Comparison of ENCODE assay signal across 8 mouse cellular contexts in the genomic region with DNA sequence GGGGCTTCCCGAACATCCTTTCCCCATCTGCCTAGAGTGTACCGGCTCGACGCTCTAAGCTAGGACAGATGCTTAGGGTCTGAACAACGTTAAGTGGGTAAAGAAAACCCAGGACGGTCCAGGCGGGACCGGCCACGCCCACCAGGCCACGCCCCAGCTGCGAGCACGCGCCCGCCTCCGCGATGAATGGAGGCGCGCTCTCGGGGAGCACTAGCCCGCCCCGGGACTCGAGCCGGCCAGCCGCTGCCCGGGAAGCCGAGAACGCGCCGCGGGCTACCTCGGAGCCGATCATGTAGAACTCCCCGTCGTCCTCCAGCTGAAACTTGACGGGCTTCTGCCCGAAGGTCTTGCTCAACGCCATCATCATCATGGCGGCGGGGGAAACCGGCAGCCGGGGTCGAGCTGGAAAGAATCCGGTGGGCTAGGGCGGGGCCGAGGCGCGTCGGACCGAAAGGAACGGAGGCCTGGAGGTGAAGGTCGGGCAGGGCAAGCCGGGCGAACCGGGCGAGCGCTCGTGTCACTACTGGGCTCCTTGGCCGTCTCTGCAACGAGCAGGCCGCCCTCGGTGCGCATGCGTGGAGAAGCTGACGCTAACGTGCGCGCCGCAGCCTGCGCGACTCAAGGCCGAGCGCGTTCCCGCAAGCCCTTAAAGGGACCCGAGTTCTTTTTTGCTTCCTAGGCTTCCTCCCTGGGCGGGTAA. TPM values are rescaled to one million over a fixed set of nuclear protein-coding genes. Genes with fewer than 3 reads are reported as not detected.
DNase-seq lines count a peak whose midpoint lies in the region; ATAC-seq and TF ChIP-seq lines count a peak whose summit lies in the region.

A gene (minus strand): TSS at position 592 of the 700 bp plus-strand sequence.

- peak within 1 kb of the TSS; percentile 81 for H3K4me2 ChIP-seq in heart, embryonic 12.5 days
- H3K4me2 ChIP-seq in liver, embryonic 12.5 days = peak within 1 kb of the TSS; percentile 96
- peak within 1 kb of the TSS; percentile 79 for H3K4me2 ChIP-seq in stomach, embryonic 15.5 days

- peak within 1 kb of the TSS; percentile 84 for H3ac ChIP-seq in C2C12 (ENCODE audit: control insufficient read depth, insufficient read length, low read depth)

- peaks cover 50% of the 10 kb centered on the region for H3K79me3 ChIP-seq in C2C12 (ENCODE audit: low read depth)

- H3K27ac ChIP-seq in heart, embryonic 12.5 days (ENCODE audit: poor library complexity, severe bottlenecking) = peak within 1 kb of the TSS; percentile 95
- H3K27ac ChIP-seq in liver, embryonic 12.5 days = peak within 1 kb of the TSS; percentile 92
- H3K27ac ChIP-seq in stomach, embryonic 15.5 days = peak within 1 kb of the TSS; percentile 94

- H3K9me3 ChIP-seq in heart, embryonic 12.5 days (replicated peaks) = no peaks in the 10 kb centered on the region
- no peaks in the 10 kb centered on the region for H3K9me3 ChIP-seq in liver, embryonic 12.5 days (replicated peaks)
- no peaks in the 10 kb centered on the region for H3K9me3 ChIP-seq in stomach, embryonic 15.5 days

- H3K79me2 ChIP-seq in C2C12 (ENCODE audit: control insufficient read depth, insufficient read depth) = peaks cover 64% of the 10 kb centered on the region

- peak; percentile 88 for ATAC-seq in erythroid progenitor cell, adult 5-6 weeks (replicated peaks; ENCODE audit: low FRiP score, poor library complexity, severe bottlenecking)
- peak; percentile 91 for ATAC-seq in heart, embryonic 12.5 days (ENCODE audit: insufficient number of reproducible peaks, low FRiP score)
- peak; percentile 89 for ATAC-seq in liver, embryonic 12.5 days
- ATAC-seq in stomach, embryonic 15.5 days (ENCODE audit: insufficient read depth, low FRiP score, low read depth) = peak; percentile 90

- WGBS in heart, embryonic 12.5 days = under 1% methylated on average over 75 of the region's 76 CpGs
- WGBS in liver, embryonic 12.5 days (ENCODE audit: insufficient replicate concordance) = under 1% methylated on average over 76 of the region's 76 CpGs
- under 1% methylated on average over 74 of the region's 76 CpGs for WGBS in stomach, embryonic 15.5 days

- H3K4me1 ChIP-seq in heart, embryonic 12.5 days (replicated peaks) = peaks cover 42% of the 10 kb centered on the region
- peaks cover 48% of the 10 kb centered on the region for H3K4me1 ChIP-seq in liver, embryonic 12.5 days
- peaks cover 20% of the 10 kb centered on the region; the same call in 1 of the 2 replicates for H3K4me1 ChIP-seq in stomach, embryonic 15.5 days

- peaks cover 64% of the 10 kb centered on the region for H3K36me3 ChIP-seq in C2C12 (ENCODE audit: control insufficient read depth, insufficient read depth)
- peaks cover 43% of the 10 kb centered on the region for H3K36me3 ChIP-seq in heart, embryonic 12.5 days
- H3K36me3 ChIP-seq in liver, embryonic 12.5 days = peaks cover 42% of the 10 kb centered on the region
- peaks cover 10% of the 10 kb centered on the region for H3K36me3 ChIP-seq in stomach, embryonic 15.5 days

- DNase-seq in brain, embryonic 18.5 days (ENCODE audit: low read depth, low spot score) = peak; percentile 90
- peak; percentile 98 for DNase-seq in kidney, postnatal 10 days
- DNase-seq in natural killer cell, adult 2 months (ENCODE audit: low spot score in 2 of 2) = peak; percentile 87 to 90

- no peaks in the 10 kb centered on the region for H3K27me3 ChIP-seq in C2C12 (ENCODE audit: control insufficient read depth, insufficient read depth, insufficient read length)
- H3K27me3 ChIP-seq in heart, embryonic 12.5 days (replicated peaks) = peaks cover 7% of the 10 kb centered on the region
- H3K27me3 ChIP-seq in liver, embryonic 12.5 days (replicated peaks) = peaks cover 11% of the 10 kb centered on the region; the same call in 1 of the 2 replicates
- H3K27me3 ChIP-seq in stomach, embryonic 15.5 days (replicated peaks) = no peaks in the 10 kb centered on the region

- peak within 1 kb of the TSS; percentile 91 for H3K9ac ChIP-seq in heart, embryonic 12.5 days
- peak within 1 kb of the TSS; percentile 94 for H3K9ac ChIP-seq in liver, embryonic 12.5 days
- peak within 1 kb of the TSS; percentile 76 for H3K9ac ChIP-seq in stomach, embryonic 15.5 days

- TF ChIP-seq CTCF in C2C12 (IDR thresholded peaks at IDR 0.05; ENCODE audit: control insufficient read depth, insufficient read depth, insufficient read length) = no peak

- H3K4me3 ChIP-seq in C2C12 (ENCODE audit: insufficient read depth, poor library complexity, severe bottlenecking) = peak within 1 kb of the TSS; percentile 97
- H3K4me3 ChIP-seq in heart, embryonic 12.5 days = peak within 1 kb of the TSS; percentile 85
- H3K4me3 ChIP-seq in liver, embryonic 12.5 days = peak within 1 kb of the TSS; percentile 91
- H3K4me3 ChIP-seq in stomach, embryonic 15.5 days (replicated peaks) = peak within 1 kb of the TSS; percentile 89

TF ChIP-seq in C2C12, 6 proteins besides CTCF, POLR2A, EP300 and RAD21:
- no peak for TF ChIP-seq MYOD1 (IDR thresholded peaks at IDR 0.05; ENCODE audit: control insufficient read depth, insufficient read length, low read depth)
- no peak for TF ChIP-seq FOSL1 (IDR thresholded peaks at IDR 0.05; ENCODE audit: insufficient read depth, low read length, poor library complexity, severe bottlenecking)
- peak; percentile 24 for TF ChIP-seq MAX (IDR thresholded peaks at IDR 0.05)
- TF ChIP-seq MYOG (IDR thresholded peaks at IDR 0.05; ENCODE audit: control insufficient read depth, extremely low read depth, insufficient read length) = no peak

RNA-seq across cellular contexts. Expression of the gene that starts here (rescaled TPM):
- 133 TPM for polyA plus RNA-seq in C2C12 (2012; fragmentation: generic; extraction: Trizol)
- total RNA-seq in erythroid progenitor cell, adult 5-6 weeks (2015; ENCODE audit: low replicate concordance) = 50.1 and 67.9 TPM in 2 replicates
- total RNA-seq in erythroid progenitor cell, adult 5-6 weeks (2017; ENCODE audit: low replicate concordance) = 32.1 and 39.3 TPM in 2 replicates
- 125 and 126 TPM in 2 replicates for polyA plus RNA-seq in heart, embryonic 12.5 days (2016; fragmentation: Nextera tagmentation; extraction: Ambion mirVana)
- 99.1 and 109 TPM in 2 replicates for polyA plus RNA-seq in liver, embryonic 12.5 days (2016; fragmentation: Nextera tagmentation; extraction: Ambion mirVana)
- polyA plus RNA-seq in stomach, embryonic 15.5 days (2015; fragmentation: Nextera tagmentation; extraction: Ambion mirVana) = 172 and 173 TPM in 2 replicates

Comparison
In these comparisons a context has a peak if more than half of its experiments do, and no peak if none do; other contexts are left out.
1. Peak in every context shown above with its lines: DNase-seq, ATAC-seq, H3K4me3 ChIP-seq and H3K27ac ChIP-seq.